Mouse (Mus musculus): ENCODE results near the gene Sbf2.
"Not testable (repeated sequence)": the region's sequence is repeated elsewhere in the genome, so short reads cannot be mapped to it uniquely, and the experiment has no call there.

Sbf2 gene

DNA sequence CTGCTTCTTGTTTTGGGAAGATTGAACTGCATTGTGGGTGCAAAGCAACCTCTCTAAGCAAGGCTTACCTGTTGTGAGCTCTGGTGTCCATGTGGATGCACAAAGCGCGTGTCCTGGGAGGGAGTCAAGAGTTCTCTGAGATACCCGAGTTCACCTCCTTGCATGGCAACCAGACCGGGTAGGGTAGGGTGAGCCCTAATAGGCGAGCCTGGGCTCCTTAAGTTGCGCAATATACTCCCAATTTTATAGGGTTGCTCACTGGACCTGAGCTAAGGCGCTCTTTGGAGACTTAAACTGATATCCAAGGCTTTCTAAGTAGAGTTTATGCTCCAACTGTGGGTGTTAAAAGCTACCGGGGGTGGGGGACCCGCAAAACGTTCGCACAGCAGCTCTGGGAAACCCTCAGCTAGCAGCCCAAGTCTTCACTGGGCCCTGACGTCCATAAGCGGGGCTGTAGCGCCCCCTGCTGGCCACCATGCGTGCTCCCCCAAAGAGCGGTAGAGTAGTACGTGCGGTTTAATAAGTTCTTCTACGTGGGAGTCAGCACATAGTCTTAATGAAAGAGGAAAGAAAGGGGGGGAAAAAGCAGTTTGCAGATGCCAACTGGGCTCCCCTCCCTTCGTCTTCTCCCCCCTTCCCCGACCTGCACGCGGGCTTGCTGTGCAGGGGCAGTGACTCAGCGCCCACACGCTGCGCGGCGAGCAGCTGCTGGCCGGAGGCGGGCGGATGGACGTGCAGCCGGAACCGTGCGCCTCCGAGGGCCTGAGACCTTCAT, 15.4 kb upstream of the Sbf2 start:
- DNase-seq (ENCODE audit: low spot score) = peak; percentile 84

DNA sequence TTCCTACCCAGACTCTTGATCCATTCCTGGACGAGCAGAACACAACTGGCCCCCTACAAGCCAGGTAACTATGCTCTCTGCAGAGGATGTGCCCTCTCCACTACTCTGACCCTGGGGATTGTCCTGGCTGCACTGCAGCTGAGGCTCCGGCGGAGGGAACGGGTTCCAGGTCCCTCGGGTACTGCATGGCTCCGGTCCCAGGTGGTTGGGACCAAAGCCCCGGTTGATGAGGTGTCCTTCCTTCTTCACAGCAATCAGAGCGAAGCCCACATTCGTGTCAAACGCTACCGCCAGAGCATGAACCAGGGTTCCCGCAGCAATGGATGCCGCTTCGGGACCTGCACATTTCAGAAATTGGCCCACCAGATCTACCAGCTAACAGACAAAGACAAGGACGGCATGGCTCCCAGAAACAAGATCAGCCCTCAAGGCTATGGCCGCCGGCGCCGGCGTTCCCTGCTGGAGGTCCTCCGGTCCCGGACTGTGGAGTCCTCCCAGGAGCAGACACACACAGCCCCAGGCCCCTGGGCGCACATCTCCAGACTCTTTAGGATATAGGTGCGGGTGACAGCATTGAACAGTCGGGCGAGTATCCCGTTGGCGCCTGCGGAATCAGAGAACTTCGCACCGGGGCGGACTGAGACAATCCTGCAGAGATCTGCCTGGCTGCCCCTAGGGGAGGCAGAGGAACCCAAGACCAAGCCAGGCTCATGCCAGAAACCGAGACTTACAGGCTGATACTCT, 14.1 kb upstream of the Sbf2 start:
- no peak for DNase-seq (ENCODE audit: low spot score)

DNA sequence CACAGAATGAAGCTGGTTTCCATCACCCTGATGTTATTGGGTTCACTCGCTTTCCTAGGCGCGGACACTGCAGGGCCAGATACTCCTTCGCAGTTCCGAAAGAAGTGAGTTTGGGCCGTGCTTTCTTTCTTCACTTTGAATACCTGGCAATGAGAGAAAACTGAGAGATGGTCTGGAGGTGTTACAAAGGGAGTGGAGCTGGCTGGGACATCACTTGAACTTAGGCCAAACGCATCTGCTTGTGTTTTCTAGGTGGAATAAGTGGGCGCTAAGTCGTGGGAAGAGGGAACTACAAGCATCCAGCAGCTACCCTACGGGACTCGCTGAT, 13.5 kb upstream of the Sbf2 start:
- no peak for DNase-seq (ENCODE audit: low spot score)

- peak; percentile 86 for DNase-seq (ENCODE audit: low spot score)
Measured at GRCm38 (mm10) chr7:110627486-110628272, 13.0 kb upstream of the Sbf2 start, which contains the start of gene Adm. Gene Adm, plus strand, starts transcription at chr7:110627661.

DNA sequence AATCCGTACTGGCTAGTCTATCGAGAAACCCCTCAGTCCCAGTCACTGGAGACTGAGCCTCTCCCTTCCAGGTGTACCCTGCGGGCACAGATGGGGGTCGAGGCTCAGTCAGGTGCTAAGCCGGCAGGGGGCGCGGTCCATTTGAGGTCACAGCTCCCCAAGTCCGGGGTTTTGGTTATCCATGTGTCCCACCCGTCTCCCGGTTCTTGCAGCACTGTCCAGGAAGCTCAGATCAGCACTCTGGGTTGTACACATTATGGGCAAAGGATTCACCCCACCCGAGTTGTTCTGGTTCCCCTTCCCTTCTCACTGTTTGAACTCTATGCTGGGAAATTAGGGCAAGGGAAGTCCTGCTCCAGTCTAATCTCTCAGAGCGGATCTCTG, 12.4 kb upstream of the Sbf2 start:
- DNase-seq (ENCODE audit: low spot score) = no peak

- DNase-seq (ENCODE audit: low spot score) = no peak
Measured at GRCm38 (mm10) chr7:110626186-110627098, 11.7 kb upstream of the Sbf2 start.

GRCm38 (mm10) chr7:110625489-110625888, 10.8 kb upstream of the Sbf2 start:
- no peak for DNase-seq (ENCODE audit: low spot score)

GRCm38 (mm10) chr7:110624961-110625360, 10.2 kb upstream of the Sbf2 start:
- no peak for DNase-seq (ENCODE audit: low spot score)

DNA sequence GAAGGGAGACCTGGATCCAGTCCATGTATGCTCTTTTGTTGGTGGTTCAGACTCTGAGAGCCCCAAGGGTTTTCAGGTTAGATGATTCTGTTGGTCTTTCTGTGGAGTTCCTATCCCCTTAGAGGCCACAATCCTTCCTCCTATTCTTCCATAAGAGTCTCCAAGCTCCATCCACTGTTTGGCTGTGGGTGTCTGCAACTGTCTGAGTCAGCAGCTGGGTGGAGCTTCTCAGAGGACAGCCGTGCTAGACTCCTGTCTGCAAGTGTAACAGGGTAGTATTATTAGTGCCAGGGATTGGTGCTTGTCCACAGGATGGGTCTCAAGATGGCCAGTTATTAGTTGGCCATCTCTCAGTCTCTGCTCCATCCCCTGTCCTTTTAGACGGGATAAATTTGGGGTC, 9.3 kb upstream of the Sbf2 start:
- no peak for DNase-seq (ENCODE audit: low spot score)

GRCm38 (mm10) chr7:110619086-110619611, 4.4 kb upstream of the Sbf2 start:
- no peak for DNase-seq (ENCODE audit: low spot score)

DNA sequence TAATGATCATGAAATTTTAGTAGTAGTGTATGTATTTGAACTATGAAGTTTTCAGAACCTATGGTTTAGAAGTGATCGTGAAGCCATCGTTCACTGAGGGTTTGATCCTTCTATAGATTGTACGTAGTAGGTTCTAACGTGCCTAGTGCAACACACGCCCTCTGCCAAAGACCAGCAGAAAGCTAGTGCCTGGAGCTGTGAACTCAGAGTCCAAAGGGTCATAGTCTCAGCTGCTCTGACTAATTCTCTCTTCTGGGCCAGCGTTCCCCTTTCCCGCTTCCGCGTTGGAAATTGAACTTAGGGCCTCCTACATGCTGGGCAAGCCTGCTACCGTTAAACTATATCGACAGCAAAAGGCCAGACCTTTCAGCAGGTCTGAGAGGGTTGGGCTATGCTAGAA, 1.1 kb upstream of the Sbf2 start:
- DNase-seq (ENCODE audit: low spot score) = no peak

- peak; percentile 53 for DNase-seq (ENCODE audit: low spot score)
Measured at GRCm38 (mm10) chr7:110615151-110615631, 469 bp upstream of the Sbf2 start.

DNA sequence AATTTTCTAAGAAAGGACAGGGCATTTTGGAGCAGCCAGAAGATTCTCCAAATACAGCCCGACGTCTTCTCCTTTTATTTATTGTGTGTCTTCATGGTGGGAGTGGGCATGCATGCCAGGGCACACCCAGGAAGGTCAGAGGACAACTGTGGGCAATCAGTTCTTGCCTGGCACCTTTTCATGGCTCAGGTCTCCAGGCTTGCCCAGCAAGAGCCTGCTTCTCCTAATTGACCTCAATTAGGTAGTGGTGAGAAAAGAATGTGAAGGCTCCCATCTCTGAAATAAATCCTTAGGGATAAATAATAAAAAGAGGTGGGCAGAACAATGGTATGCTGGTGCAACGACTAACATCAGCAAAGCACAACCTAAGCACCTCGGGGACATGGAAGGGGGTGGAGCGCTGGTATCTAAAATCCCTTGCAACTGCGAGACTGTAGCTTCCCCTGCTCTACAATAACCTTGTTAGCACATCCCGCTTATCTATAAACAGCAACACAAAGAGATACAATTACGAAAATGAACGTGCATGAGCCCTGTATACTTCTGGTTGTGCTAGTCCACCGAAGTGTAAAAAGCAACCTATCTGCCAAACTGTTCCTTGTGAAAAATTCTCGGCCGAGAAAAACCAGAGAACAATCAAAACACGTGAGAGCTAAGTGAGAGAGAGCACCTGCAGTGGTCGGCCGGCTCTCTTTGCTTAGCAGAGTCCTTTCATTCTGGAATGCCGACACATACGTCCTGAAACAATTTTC, 1.2 kb downstream of the Sbf2 start:
- DNase-seq (ENCODE audit: low spot score) = no peak

- no peak for DNase-seq (ENCODE audit: low spot score)
Measured at GRCm38 (mm10) chr7:110606906-110607305, 7.8 kb downstream of the Sbf2 start.

- DNase-seq (ENCODE audit: low spot score) = no peak
Measured at GRCm38 (mm10) chr7:110605476-110605875, 9.2 kb downstream of the Sbf2 start.

GRCm38 (mm10) chr7:110597141-110597540, 17.6 kb downstream of the Sbf2 start:
- DNase-seq (ENCODE audit: low spot score) = no peak

- DNase-seq (ENCODE audit: low spot score) = not testable (repeated sequence)
Measured at GRCm38 (mm10) chr7:110593991-110594390, 20.7 kb downstream of the Sbf2 start.

DNA sequence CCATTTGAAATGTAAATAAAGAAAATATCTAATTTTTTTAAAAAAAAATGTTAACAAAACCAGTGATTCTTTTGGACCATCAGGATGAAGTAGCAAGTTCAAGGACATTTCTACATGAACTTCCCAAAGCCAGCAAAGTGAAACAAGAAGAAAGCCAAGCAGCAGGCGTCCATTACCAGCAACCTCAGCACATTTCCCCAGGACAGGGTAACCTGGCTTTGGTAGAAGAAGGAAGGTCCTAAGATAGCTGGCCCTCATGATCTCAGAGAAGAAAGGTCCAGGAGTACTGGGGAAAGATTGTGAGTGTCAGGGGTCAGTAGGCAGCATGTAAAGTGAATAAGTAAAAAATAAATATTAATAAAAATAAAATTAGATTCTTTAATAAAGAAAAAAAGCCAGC, 27.0 kb downstream of the Sbf2 start:
- DNase-seq (ENCODE audit: low spot score) = no peak

- no peak for DNase-seq (ENCODE audit: low spot score)
Measured at GRCm38 (mm10) chr7:110585250-110585649, 29.5 kb downstream of the Sbf2 start.

- DNase-seq (ENCODE audit: low spot score) = no peak
Measured at GRCm38 (mm10) chr7:110584159-110584558, 30.6 kb downstream of the Sbf2 start.

DNA sequence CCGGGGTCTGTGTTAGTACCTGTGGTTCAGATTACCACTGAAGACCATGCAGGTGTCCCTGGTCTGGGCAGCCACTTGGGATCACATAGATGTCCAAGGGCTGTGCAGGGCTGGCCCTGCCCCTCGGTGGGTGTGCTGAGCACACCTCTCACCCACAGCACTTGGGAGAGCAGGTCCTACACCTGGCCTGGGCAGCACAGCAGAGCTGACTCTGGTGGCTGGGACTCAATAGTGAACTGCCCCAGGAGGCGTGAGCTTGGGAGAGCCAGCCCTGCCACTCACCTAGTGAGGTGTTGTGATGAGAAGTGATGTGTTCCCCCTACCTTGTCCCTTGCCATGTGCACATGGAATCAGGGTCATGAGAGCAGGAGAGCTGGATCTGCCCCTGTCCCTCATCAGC, 31.0 kb downstream of the Sbf2 start:
- no peak for DNase-seq (ENCODE audit: low spot score)
